Mouse (Mus musculus) ovary, postnatal 14 days (tissue): ENCODE measurements around the gene Atg2b.
A peak's percentile ranks its signal among the peaks of the same experiment; 100 is the strongest.

Source experiments
- DNase-seq: peaks from one replicate; pipeline ENCODE4 v3.0.0; 2022; ENCODE audit warnings: low spot score

The Atg2b gene

DNA sequence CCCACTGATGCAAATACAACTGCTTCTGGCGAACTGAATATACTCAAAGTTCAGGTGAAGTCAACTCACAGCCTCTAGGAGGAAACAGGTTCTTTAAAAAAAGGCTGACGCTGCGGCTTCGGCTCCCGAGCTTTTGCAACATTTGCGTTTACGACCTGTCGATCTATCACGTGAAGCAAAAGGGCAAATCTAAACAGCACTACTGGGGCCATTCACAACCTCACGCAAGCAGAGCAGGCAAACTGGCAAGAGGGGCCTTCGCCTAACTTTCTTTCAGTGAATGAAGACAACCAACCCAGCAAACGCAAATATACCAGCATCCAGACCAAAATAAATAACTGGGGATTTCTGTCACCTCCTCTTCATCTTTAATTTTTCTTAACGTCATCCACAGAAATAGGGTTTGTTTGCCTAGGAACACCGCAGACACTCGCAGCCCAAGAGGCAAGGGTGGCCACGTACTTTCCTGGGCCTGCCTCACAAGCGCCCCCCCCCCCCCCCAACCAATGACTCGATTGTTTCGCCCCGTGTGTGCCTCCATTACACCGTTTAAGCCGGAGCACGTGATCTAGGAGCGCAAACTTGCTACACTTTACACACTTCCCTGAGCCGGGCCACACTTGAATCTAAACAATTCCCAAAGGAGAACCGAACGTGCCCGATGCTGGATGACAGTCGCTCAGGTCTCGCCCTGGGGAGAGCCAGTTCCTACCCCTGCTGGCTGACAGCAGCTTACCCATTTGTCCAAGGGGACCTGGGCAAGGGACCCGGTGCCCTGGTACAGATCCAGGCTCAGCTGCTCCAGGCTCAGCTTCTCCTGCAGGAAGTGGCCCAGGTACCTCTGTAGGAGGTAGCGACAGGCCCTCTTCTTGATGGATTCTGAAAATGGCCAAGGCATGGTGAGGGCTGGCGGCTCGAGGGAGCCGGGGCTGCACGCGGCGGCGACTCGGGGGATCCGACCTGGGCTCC lies 794 bp downstream of the Atg2b start, which contains the start of gene Gskip:
Gskip (plus strand) TSS at position 897 of the 969 bp plus-strand sequence.
- DNase-seq, result peak; percentile 15

DNA sequence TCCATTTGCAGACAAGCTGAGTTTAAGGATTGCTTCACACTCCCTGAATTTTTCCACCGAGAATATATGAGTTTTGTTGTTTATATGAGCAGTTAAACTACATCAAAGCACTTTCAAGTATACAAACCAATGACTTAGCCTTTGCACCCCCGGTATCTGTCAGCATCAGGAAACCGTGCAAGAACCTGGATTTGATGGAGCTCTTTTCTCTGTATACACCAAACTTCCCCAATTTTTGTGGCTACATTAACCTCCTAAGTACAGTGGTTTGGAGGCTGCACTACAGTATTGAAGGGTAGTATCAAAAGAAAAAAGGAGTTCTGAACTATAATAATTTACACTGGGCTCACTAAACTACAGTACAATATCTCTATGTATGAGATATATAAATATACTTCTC lies 6.2 kb downstream of the Atg2b start:
- DNase-seq, result no peak

GRCm38 (mm10) chr12:105678211-105678610 lies 6.8 kb downstream of the Atg2b start:
- DNase-seq, result no peak

GRCm38 (mm10) chr12:105676274-105676673 lies 8.7 kb downstream of the Atg2b start:
- DNase-seq, result no peak

GRCm38 (mm10) chr12:105655850-105656249 lies 29.2 kb downstream of the Atg2b start:
- DNase-seq, result no peak

GRCm38 (mm10) chr12:105642770-105643321 lies 42.2 kb downstream of the Atg2b start:
- no peak for DNase-seq

- no peak for DNase-seq
These were observed 47.5 kb downstream of the Atg2b start for GRCm38 (mm10) chr12:105637554-105637953.

GRCm38 (mm10) chr12:105636551-105636950 lies 48.5 kb downstream of the Atg2b start:
- DNase-seq, result no peak

- DNase-seq, result no peak
These were observed 50.5 kb downstream of the Atg2b start for GRCm38 (mm10) chr12:105634374-105635067.

DNA sequence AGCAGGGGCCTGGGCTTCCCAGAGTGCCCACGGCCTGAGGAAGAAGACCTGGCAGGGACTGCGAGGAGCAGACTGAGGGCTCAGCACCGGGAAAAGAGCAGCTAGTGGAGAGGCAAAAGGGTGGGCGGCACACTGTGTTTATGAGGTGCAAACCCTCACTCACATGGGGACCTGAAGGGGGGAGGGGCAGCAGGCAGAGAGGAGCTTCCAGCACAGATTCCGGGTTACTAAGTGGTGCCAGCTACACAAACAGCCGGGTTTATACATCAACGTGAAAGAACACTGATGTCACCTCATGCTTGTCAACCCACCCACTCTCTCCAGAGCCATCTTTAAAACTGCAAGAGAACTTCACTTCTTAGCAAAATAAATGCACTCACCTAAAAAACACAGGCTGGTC lies 59.2 kb downstream of the Atg2b start:
- DNase-seq, result no peak

GRCm38 (mm10) chr12:105622981-105623539 lies 62.0 kb downstream of the Atg2b start:
- no peak for DNase-seq

DNA sequence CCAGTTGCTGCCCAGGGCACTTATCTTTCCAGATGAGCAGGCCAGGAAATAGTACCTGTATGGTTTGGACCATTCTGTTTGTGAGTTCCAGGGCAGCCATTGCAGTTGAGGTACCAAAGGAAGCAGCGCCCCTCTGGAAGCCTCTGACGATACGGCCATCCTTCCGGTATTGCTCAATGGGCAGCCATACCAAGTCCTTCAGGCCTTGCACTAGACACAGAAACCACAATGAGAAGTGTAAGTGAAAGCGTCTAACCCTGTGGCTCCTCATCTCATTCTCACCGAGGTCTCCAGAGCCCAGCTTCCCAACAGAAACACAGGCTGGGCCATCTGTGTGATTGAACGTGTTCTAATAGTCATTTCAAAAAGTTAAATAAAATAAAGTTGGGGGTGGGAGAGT lies 63.0 kb downstream of the Atg2b start:
- no peak for DNase-seq

DNA sequence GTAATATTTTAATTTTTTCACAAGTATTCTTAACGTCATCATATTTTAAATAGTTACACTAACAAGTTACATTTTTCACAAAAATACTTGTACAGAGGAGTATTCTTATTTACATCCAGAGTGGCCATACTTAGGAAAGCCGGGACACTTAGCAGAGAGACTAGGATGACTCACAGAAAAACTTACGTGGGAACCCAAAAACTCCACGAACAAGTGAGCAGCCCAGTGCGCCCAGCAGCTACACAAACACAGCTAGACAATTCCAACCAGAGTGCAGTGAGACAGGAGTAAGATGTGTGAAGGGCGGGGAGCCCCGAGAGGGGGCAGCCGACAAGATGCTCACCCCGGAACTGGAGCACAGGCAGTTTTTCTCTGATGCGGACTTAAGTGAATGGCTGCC lies 71.5 kb downstream of the Atg2b start:
- no peak for DNase-seq

DNA sequence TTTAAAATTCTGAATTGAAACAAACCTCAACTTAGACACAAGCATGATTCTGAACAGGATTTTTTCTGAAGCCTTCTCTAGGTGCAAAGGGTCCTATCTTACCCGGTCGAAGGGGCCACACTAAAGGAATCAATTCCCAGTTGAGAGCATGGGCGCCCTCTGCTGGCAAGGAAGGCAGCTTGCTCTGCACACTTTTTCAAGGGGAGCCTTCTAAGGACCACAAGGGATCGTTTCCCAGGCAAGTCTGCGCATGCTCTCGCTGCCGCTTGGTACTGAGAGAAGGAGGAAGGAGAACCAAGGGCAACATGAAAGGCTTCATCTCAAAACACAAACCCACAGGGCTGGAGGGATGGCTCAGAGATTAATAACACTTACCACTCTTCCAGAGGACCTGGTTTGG lies 73.3 kb downstream of the Atg2b start:
- peak; percentile 53 for DNase-seq

GRCm38 (mm10) chr12:105611045-105611444 lies 74.0 kb downstream of the Atg2b start:
- DNase-seq, result no peak

DNA sequence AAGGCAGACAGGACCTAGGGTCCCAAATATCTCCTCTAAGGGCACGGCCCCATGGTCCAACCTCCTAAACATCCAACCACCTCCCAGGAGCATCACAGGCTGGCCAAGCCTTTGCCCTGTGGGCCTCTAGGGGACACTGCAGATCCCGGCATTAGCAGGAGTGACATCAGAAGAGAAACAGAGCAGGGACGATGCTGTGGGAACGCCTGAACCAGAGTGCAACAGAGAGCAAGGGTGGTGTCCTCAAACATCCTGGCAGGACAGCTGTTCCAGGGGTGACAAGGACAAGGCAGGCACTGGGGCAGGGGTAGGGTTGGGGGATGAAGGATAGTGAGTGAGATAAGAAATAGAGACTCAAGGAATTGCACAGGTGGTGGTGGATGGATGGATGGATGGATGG lies 78.1 kb downstream of the Atg2b start:
- no peak for DNase-seq

- no peak for DNase-seq
These were observed 79.8 kb downstream of the Atg2b start for GRCm38 (mm10) chr12:105605212-105605611.

GRCm38 (mm10) chr12:105603904-105604303 lies 81.1 kb downstream of the Atg2b start:
- DNase-seq, result no peak

GRCm38 (mm10) chr12:105602581-105603210 lies 82.3 kb downstream of the Atg2b start, which contains the start of gene Bdkrb1:
TSS of gene Bdkrb1 (plus strand) at chr12:105603085.
- no peak for DNase-seq

- DNase-seq, result peak; percentile 18
These were observed 83.4 kb downstream of the Atg2b start for GRCm38 (mm10) chr12:105601586-105601985.

GRCm38 (mm10) chr12:105599098-105599497 lies 85.9 kb downstream of the Atg2b start:
- DNase-seq, result no peak

DNA sequence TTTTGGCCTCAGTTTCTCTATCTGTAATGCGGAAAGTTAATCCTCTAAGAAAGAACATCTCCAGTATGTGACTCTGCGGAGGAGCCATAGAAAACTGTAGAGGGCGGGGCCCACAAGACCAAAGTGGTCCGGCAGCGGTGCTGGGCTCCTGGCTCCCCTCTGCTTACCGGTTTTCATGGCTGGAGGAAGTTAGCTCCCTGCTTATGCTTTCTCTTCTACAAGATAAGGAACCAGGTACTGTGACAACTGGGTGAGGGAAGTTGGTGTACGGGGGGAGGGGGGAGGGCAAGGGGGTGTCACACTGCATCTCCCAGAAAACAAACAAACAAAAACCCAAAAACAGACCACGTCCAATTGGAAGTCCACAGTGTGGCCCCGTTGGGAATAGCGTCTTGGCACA lies 86.5 kb downstream of the Atg2b start:
- DNase-seq, result no peak
